Mouse (Mus musculus): ENCODE measurements around the gene Ang.
A peak's percentile ranks its signal among the peaks of the same experiment; 100 is the strongest.

The Ang gene

GRCm38 (mm10) chr14:51090921-51091900 lies at the start of gene Ang, which contains the start of gene Rnase4:
TSS of gene Ang (plus strand) at chr14:51091150.
TSS of gene Rnase4 (plus strand) at chr14:51091077.
- DNase-seq (ENCODE audit: low spot score in 2 of 2) = peak; percentile 26 to 41

DNA sequence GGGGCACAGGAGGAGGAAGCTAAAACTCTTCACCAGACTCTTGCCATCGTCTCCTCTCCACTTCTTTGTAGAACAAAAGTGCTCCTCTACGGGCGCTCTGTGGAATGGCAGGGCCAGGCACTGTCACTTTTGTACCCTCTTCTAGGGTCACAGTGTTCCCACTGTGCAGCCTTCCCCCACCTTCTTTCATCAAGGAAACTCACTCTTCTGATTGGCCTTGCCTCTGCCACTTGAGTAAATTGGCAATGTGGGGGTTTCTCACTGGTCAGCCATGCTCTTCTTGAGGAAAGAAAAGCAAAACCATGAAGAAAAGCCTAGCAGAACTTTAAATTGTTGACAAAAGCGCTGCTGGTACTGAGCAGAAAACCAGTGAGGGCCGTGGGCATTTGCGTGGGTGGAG lies 49.2 kb upstream of the Ang start, which contains the start of gene Rnase9:
TSS of gene Rnase9 (minus strand) at position 101 of the 400 bp plus-strand sequence.
- DNase-seq (ENCODE audit: low spot score in 2 of 2) = no peak

DNA sequence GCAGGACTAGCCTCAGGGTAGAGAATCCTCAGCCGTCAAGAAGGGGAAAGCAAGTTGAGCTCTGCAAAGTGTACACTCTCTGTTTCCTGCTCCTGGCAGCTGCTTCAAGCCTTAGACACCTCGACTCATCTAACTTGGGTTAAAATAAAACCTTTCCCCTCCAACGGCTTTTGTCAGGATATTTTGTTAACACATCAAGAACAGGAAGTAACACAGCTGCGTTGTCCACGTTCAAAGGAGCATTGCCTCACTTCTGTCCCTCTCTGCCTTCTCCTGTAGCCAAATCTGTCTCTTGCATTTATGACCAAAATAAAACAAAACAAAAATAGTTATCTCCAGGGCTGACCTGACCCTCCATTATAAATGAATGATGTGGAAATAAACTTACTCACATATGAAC lies 43.1 kb upstream of the Ang start:
- no peak for DNase-seq (ENCODE audit: low spot score in 2 of 2)

GRCm38 (mm10) chr14:51050063-51050462 lies 40.9 kb upstream of the Ang start, which contains the start of gene Rnase11:
TSS of gene Rnase11 (minus strand) at chr14:51050163.
- DNase-seq (ENCODE audit: low spot score in 2 of 2) = no peak

DNA sequence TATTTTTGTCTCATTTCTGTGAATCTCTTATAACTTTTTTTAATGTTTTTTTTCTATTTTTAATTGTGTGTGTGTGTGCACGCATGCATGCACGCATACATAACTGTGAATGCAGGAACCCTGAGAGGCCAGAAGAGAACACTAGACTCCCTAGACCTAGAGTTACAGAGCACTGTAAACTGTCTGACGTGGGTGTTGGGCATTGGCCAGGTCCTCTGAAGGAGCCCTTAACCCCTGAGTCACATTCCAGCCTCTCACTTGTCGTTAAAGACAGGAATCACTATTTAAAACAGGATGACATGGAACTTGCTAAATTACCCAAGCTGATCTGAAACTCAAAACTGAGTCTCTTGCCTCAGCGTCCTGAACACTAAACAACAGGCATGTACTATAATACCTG lies 39.0 kb upstream of the Ang start:
- no peak for DNase-seq (ENCODE audit: low spot score in 2 of 2)

- no peak for DNase-seq (ENCODE audit: low spot score in 2 of 2)
Observed at GRCm38 (mm10) chr14:51053176-51053575, 37.8 kb upstream of the Ang start.

GRCm38 (mm10) chr14:51054243-51055237 lies 36.4 kb upstream of the Ang start:
- no peak for DNase-seq (ENCODE audit: low spot score in 2 of 2)

- peak in 1 of 2 experiments; percentile 21 for DNase-seq (ENCODE audit: low spot score in 2 of 2)
Observed at GRCm38 (mm10) chr14:51057401-51057831, 33.5 kb upstream of the Ang start, which contains the start of gene Rnase12. TSS of gene Rnase12 (minus strand) at chr14:51057661.

- no peak for DNase-seq (ENCODE audit: low spot score in 2 of 2)
Observed at GRCm38 (mm10) chr14:51060761-51061160, 30.2 kb upstream of the Ang start.

- DNase-seq (ENCODE audit: low spot score in 2 of 2) = no peak
Observed at GRCm38 (mm10) chr14:51068956-51069355, 22.0 kb upstream of the Ang start.

DNA sequence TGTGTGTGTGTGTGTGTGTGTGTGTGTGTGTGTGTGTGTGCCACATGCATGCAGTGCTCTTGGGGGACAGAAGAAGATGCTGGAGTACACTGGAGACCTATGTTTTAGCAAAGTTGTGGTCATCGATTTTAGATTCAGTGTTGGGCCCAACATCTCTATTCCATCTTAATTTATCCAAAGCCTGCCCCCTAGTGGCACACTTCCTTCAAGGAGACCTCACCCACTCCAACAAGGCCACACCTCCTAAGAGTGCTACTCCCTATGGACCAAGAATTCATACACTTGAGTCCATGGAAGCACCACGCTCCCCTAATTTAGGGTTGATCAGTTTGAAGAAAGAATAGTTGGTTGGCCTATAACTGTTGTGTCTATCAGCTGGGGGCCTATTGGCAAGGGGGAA lies 21.3 kb upstream of the Ang start:
- peak; percentile 53 to 83 for DNase-seq (ENCODE audit: low spot score in 2 of 2)

DNA sequence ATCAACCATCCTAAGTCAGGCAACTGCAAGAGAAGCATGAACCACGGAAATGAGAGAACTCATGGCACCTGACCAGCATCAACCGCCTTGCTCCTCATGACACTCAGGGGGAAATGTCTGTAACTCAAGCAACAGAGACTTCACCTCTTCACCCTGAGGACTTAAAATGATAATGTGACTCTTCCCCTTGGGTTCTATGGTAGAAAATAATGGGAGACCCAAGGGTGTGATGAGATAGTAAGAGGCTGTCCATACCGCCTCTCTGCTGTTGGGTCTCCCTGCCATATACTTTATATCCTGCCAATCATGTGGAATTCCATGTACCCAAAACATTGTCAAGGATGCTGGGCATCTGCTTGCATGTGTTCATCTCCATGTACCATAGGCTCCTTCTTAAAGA lies 16.6 kb upstream of the Ang start, which contains the start of gene Olfr750:
TSS of gene Olfr750 (minus strand) at position 101 of the 400 bp plus-strand sequence.
- no peak for DNase-seq (ENCODE audit: low spot score in 2 of 2)

DNA sequence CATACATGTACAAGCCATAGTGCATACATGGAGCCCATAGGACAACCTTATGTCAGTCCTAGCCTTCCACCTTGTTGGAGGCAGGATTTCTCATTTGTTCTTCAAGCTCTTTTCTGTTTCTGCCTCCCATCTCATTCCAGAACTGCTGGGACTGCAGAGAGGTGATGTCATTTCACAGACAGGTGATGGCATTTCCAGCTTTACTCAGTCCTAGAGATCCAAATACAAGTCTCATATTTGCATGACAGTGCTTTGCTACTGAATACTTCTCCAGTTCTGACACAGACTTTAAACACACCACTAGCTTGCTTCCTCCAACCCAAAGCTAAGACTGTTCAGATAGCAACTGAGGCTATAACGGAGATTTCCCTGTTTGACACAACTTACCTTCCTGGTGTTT lies 11.8 kb upstream of the Ang start:
- DNase-seq (ENCODE audit: low spot score in 2 of 2) = no peak

GRCm38 (mm10) chr14:51081035-51081434 lies 9.9 kb upstream of the Ang start:
- no peak for DNase-seq (ENCODE audit: low spot score in 2 of 2)

DNA sequence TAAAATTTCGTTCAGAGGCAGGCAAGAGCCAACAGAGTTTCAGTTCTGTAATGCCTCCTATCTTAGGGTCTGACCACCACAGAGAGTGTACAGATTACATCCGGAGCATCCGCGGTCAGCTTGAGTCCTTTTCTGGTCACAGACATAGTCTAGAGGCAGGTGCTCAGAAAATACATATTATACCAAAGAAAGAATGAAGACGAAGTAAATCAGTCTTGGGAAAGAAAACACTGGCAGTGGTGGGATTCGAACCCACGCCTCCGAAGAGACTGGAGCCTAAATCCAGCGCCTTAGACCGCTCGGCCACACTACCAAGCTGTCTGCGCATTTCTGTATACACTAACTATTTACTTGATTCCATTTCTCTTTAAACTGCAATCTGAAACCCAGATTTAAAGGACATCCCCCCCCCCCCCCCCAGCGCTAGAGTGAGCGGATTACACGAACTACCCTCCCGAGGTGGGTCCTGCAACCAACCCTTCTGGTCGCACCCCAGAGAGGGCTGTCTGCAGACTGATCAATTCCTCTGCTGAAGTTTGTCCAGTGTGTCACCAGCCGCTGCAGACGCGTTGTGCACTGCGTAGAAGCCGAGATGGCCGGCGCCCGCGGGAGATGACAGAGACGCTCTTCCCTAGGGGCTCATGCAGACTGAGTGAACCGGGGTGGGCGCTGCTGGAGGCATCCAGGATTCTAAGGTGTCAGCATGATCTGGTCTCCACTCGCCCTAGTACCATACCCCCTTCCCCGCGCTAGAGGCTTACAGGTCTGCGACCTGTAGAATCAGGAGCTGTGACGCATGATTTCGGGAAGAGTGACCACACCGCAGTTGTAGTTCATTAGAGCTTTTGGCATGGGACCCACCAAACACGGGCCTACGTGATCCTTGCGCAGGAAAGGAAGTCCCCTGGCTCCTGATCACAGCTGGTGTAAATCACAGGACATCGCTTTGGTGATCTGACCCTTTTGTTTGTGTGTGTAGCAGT lies 8.1 kb upstream of the Ang start:
- DNase-seq (ENCODE audit: low spot score in 2 of 2) = peak in 1 of 2 experiments; percentile 68

GRCm38 (mm10) chr14:51083805-51084204 lies 7.1 kb upstream of the Ang start:
- peak in 1 of 2 experiments; percentile 30 for DNase-seq (ENCODE audit: low spot score in 2 of 2)

DNA sequence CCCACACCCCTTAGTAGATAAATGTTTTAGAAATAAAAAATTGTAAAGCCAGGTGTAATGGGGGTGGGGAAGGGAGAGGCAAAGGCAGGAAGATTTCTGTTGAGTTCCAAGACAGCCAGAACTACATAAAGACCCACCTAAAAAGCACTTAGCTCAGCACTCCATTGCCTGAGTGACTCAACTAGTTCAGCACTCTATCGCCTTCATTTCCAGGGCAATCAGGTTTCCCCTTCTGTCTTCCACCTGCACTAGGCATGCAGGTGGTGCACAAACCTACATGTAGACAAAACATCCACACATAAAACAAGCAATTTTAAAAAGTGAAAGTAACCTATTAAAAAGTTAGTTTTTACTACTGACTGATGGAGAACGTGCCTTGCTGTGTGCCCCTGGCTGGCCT lies 5.9 kb upstream of the Ang start:
- no peak for DNase-seq (ENCODE audit: low spot score in 2 of 2)

GRCm38 (mm10) chr14:51085911-51086310 lies 5.0 kb upstream of the Ang start:
- DNase-seq (ENCODE audit: low spot score in 2 of 2) = no peak

DNA sequence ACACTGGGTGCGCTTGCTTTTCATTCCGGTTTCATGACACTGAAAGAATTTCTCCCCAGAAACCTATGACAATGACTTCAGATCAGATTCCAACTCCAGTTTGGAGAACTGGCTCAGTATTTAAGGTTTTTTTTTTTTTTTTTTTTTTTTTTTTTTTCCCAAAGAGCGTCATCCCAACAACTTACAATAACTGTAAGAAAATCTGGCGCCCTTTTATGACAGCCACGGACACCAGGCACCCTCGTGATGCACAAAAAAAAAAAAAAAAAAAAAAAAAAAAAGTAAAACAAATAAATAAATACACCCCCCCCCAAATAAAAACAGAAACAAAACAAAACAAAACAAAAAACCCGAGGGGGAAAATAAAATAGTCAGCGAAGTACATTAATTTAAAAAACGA lies 3.2 kb upstream of the Ang start:
- DNase-seq (ENCODE audit: low spot score in 2 of 2) = no peak

Measured in spleen, postnatal 10 days (tissue).